Mouse (Mus musculus) neural tube, embryonic 14.5 days (tissue): ENCODE data around the gene Mllt6. TPM values are rescaled to one million over a fixed set of nuclear protein-coding genes. Genes with fewer than 3 reads are reported as not detected.
"Not testable (repeated sequence)": the region's sequence is repeated elsewhere in the genome, so short reads cannot be mapped to it uniquely, and the experiment has no call there.

Source experiments
- ATAC-seq: fragments of 200-750 bp; cut with Nextera tagmentation; 2 replicates; pipeline ENCODE4 v1.8.0; 2017; ENCODE audit warnings: low read depth, mild to moderate bottlenecking, moderate TSS enrichment, moderate library complexity
- H3K27ac ChIP-seq: fragments of 300-500 bp; sonication (generic); 2 replicates; pipeline ENCODE4 v1.5.1; 2014; ENCODE audit warnings: low read depth, mild to moderate bottlenecking, control low read depth, low read length, moderate library complexity, mixed read lengths
- H3K27me3 ChIP-seq: fragments of 300-500 bp; sonication (generic); 2 replicates; pipeline ENCODE4 v1.6.1; 2014; ENCODE audit warnings: low read length; ENCODE audit not compliant: control insufficient read depth, insufficient read depth
- H3K36me3 ChIP-seq: fragments of 300-500 bp; sonication (generic); 2 replicates; pipeline ENCODE4 v1.6.1; 2014; ENCODE audit warnings: low read length, mixed read lengths; ENCODE audit not compliant: control insufficient read depth, insufficient read depth
- H3K4me1 ChIP-seq: fragments of 300-500 bp; sonication (generic); 2 replicates; pipeline ENCODE4 v1.6.1; 2014; ENCODE audit warnings: low read length; ENCODE audit not compliant: control insufficient read depth, insufficient read depth
- H3K4me2 ChIP-seq: fragments of 300-500 bp; sonication (generic); 2 replicates; pipeline ENCODE4 v1.6.1; 2014; ENCODE audit warnings: mild to moderate bottlenecking, low read depth, low read length, control low read depth
- H3K4me3 ChIP-seq: fragments of 300-500 bp; sonication (generic); 2 replicates; pipeline ENCODE4 v1.5.1; 2014; ENCODE audit warnings: low read depth, low read length, control low read depth, mixed read lengths
- H3K9ac ChIP-seq: fragments of 300-500 bp; sonication (generic); replicated peaks from 2 replicates; pipeline ENCODE4 v1.6.1; 2014; ENCODE audit warnings: low read depth, mild to moderate bottlenecking, control low read depth, low read length, mixed read lengths
- H3K9me3 ChIP-seq: fragments of 300-500 bp; sonication (generic); 2 replicates; pipeline ENCODE4 v1.6.1; 2016; ENCODE audit warnings: low read length; ENCODE audit not compliant: control insufficient read depth
- WGBS: fragments of 180-500 bp; shearing (Covaris S2); extraction: QIAGEN DNeasy Blood & Tissue Kit; methylation state at CpG from one replicate; pipeline ENCODE4 v1.1.7; 2014; 5-methylcytosine and 5-hydroxymethylcytosine counted together
- polyA plus RNA-seq: library from polyadenylated mRNA; unstranded; fragments of >200 nt; fragmentation: Nextera tagmentation; extraction: Ambion mirVana; gene quantifications from 2 replicates; pipeline ENCODE4 v1.2.1, GENCODE M21; 2014

Gene Mllt6
- polyA plus RNA-seq, 1 experiment from 2014 or later, result 4.7 TPM

DNA sequence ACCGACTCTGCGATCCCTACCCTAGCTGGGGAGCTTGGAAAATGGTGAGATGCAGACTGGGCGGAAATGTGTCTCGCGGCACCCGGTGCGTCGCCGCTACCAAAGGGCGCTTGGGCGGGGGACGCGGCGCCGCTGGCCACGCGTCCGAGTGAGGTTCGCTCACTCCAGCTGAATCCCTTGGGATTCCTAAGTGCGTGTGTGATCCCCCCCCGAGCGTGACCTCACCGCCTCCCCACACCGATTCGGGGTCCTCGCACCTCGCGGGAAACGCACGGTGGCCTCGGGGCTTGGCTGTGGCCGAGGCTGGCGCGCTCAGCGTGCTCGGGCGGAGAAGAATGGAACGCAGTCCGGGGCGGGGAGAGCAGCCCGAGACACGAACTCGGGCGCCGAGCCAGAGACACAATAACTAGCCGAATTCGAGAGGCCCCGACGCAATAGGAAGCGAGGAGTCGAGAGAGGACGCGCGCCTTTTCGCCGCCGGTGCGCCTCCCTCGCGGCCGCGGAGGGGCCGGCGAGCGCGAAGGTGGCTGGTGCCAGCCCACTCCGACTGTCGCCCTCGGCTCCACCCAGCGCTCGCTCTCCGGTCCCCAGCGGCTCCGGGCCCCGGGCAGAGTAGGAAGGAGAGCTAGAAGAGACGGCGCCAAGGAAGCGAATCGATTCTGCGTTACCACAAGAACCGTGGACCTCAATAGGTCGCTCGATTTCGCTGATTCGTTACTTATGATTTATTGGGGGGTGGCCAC, 37.0 kb downstream of the Mllt6 start, which contains the start of gene Pcgf2:
Gene Pcgf2, minus strand, starts transcription at position 495 of the 743 bp plus-strand sequence.
- Histone ChIP-seq H3K27me3 (no peaks in the 10 kb centered on the region), H3K9ac (peak within 1 kb of the TSS; percentile 85), H3K36me3 (no peaks in the 10 kb centered on the region), H3K4me1 (peaks cover 48% of the 10 kb centered on the region), H3K27ac (peak within 1 kb of the TSS; percentile 88), H3K4me2 (peak within 1 kb of the TSS; percentile 88), H3K4me3 (peak within 1 kb of the TSS; percentile 86), H3K9me3 (no peaks in the 10 kb centered on the region)
- ATAC-seq, result peak; percentile 19
- under 1% methylated on average over 84 of the region's 85 CpGs for WGBS

DNA sequence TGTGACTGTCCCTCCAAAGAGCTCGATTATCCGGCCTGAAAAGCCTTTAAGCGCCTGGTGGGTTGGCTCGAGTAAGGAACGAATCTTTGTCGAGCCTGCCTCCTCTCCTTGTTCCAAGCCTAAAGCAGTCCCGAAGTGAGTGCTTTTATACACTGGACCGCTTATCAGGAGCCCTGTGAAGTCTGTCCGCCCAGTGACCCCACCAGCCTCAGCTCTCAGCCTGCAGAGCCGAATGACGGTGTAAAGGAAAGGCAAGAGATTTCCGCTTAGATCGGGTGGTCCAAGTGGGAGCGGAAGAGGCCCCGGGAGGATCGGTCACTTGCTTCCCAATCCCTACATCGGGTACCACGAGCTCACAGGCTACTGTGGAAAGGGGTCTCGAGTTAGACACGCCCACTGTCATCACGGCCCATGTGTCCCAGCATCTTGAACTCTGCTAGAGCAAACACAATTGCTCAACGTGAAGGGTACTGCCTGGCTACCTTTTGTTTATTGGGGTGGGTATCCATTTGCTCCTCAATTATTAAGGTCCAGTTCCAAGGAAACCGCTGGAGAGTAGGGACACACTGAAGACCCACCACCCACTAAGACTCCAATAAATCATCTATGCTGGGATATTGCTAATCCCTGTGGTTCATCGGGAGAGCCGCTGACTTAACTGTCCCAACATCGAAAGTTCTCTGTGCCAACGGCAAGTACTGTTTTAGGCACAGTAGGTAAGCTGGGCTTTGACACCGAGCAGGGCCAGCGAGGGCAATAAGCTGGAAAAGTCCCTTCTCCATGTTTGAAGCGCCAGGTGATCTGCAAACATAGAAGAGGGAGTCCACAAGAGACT, 37.7 kb downstream of the Mllt6 start:
- no peaks in the 10 kb centered on the region for H3K9me3 ChIP-seq
- H3K27ac ChIP-seq, result peak overlapping the region; percentile 88
- H3K36me3 ChIP-seq, result no peaks in the 10 kb centered on the region
- ATAC-seq, result no peak
- H3K4me1 ChIP-seq, result peaks cover 40% of the 10 kb centered on the region
- WGBS, result 14% methylated on average over 30 of the region's 30 CpGs
- peak overlapping the region; percentile 80 for H3K4me2 ChIP-seq
- peak overlapping the region; percentile 86 for H3K4me3 ChIP-seq
- H3K9ac ChIP-seq, result peak overlapping the region; percentile 85
- no peaks in the 10 kb centered on the region for H3K27me3 ChIP-seq

DNA sequence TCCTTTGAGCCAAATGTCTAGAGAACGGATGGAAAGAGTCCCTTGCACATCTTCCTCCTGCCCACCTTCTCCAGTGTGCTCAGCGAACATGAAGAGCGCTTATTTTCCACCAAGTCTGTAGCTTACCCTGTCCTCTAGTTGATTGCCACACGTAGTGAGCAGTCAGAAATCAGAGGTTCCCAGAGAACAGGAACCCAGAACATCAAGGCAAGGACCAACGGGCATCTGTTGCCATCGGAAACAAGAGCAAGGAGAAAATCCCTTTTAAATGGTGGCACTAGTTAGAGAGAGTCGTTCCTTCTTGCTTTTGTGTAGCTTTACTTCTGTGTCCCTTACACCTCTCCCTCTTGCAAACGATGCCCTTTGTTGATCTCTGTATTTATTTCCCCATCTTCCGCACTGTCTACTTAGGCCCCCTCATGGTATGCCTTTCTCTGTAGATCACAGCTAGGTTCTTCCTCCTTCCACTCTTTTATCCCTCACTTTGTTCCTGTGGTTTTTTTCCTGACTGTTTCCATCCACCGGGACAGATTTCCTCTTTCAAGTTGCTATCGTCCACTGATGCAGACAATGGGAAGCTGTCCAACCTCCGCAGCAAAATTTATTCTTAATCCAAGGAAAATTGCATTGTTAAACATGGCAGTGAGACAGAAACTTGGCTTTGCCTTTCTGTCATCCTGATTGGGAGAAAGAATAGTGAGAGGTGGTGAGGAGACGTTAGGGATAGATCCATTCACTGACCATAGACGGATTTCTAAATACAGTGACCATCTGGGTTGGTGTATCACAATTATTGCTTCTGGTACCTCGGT, 38.6 kb downstream of the Mllt6 start:
- Histone ChIP-seq H3K4me3 (peak overlapping the region; percentile 86), H3K9ac (no peak overlapping the region), H3K27ac (peak overlapping the region; percentile 84; the same call in 1 of the 2 replicates), H3K4me2 (peak overlapping the region; percentile 85), H3K36me3 (0 out of 2 replicates have a peak, but pooled peaks cover 3% of the 10 kb centered on the region), H3K9me3 (no peaks in the 10 kb centered on the region), H3K4me1 (peaks cover 32% of the 10 kb centered on the region), H3K27me3 (no peaks in the 10 kb centered on the region)
- no peak for ATAC-seq
- WGBS, result 49% methylated on average over 15 of the region's 15 CpGs

DNA sequence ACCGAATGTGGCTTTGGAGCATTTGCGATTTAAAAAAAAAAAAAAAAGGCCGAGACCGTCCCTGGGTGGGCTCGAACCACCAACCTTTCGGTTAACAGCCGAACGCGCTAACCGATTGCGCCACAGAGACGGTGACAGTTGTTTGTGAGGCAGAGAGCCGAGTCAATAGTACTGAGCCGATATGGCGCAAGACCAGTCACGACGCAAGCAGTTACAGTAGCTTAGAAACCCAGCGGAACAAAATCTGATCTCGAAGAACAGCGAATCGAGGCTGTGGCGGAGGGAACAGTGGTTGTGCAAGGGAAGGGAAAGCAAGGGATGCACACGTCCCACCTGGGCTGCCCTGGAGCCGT, 39.2 kb downstream of the Mllt6 start:
- no peak; the same call in 1 of the 2 replicates for ATAC-seq
- peak overlapping the region; percentile 84 for H3K27ac ChIP-seq
- H3K4me2 ChIP-seq, result peak overlapping the region; percentile 85
- peak overlapping the region; percentile 57 for H3K9ac ChIP-seq
- H3K4me1 ChIP-seq, result peaks cover 26% of the 10 kb centered on the region
- H3K36me3 ChIP-seq, result peaks cover 8% of the 10 kb centered on the region; the same call in 1 of the 2 replicates
- WGBS, result under 1% methylated on average over 24 of the region's 24 CpGs
- no peaks in the 10 kb centered on the region for H3K27me3 ChIP-seq
- H3K4me3 ChIP-seq, result peak overlapping the region; percentile 86
- H3K9me3 ChIP-seq, result no peaks in the 10 kb centered on the region

DNA sequence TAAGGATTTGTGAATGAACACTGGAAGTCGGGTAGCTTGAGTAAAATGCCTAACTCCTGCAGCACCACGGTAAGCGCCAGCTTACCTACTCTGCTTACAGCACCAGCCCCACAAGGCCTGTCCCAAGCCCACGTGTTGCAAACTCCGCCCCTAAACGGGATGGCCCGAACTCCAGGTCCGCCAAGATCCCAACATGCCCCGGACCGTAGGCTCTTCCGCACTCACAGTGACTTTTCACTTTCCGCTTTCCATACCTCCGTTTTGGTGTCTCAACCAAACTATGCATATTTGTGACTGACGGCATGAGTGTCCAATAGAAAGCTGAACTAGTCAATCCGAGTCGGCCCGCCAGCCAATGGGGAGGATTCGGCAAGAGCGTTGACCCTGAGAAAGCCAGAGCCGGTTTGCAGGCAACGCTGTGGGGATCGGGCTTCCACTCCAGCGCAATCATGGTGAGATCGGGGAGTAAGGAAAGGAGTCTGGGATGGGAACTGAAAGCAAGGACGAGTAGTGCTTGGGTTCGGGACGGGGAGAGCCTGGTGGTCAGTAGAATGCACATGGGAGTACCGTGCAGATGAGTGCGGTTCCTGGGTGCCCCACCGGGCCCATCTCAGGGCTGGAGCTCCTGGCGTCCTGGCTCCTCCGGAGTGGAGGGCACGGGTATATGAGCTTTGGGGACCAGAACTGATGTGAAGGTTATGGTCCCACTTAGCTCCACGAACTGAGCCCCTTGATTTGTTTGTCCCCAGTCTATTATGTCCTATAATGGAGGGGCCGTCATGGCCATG, 40.0 kb downstream of the Mllt6 start, which contains the start of gene Psmb3:
Gene Psmb3, plus strand, starts transcription at position 361 of the 788 bp plus-strand sequence.
- no peaks in the 10 kb centered on the region for H3K27me3 ChIP-seq
- peak within 1 kb of the TSS; percentile 85 for H3K4me2 ChIP-seq
- ATAC-seq, result peak; percentile 89
- WGBS, result under 1% methylated on average over 35 of the region's 35 CpGs
- H3K36me3 ChIP-seq, result peaks cover 10% of the 10 kb centered on the region; the same call in 1 of the 2 replicates
- peak within 1 kb of the TSS; percentile 86 for H3K4me3 ChIP-seq
- no peaks in the 10 kb centered on the region for H3K9me3 ChIP-seq
- peak within 1 kb of the TSS; percentile 84 for H3K27ac ChIP-seq
- peak within 1 kb of the TSS; percentile 57 for H3K9ac ChIP-seq
- H3K4me1 ChIP-seq, result peaks cover 20% of the 10 kb centered on the region

DNA sequence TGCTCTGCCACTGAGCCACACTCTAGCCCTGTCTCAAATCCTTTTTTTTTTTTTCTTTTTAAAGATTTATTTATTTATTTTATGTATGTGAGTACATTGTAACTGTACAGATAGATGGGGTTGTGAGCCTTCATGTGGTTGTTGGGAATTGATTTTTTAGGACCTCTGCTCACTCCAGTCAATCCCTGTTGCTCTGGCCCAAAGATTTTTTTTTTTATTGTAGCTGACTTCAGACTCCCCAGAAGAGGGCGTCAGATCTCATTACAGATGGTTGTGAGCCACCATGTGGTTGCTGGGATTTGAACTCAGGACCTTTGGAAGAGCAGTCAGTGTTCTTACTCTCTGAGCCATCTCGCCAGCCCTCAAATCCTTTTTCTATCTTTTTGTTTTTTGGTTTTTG, 46.9 kb downstream of the Mllt6 start:
- H3K27ac ChIP-seq, H3K9ac ChIP-seq, H3K4me1 ChIP-seq, H3K9me3 ChIP-seq, H3K27me3 ChIP-seq, ATAC-seq, H3K4me3 ChIP-seq, H3K4me2 ChIP-seq: not testable (repeated sequence)
- H3K36me3 ChIP-seq, result peaks cover 28% of the 10 kb centered on the region
- WGBS, result 85% methylated on average over 2 of the region's 2 CpGs

DNA sequence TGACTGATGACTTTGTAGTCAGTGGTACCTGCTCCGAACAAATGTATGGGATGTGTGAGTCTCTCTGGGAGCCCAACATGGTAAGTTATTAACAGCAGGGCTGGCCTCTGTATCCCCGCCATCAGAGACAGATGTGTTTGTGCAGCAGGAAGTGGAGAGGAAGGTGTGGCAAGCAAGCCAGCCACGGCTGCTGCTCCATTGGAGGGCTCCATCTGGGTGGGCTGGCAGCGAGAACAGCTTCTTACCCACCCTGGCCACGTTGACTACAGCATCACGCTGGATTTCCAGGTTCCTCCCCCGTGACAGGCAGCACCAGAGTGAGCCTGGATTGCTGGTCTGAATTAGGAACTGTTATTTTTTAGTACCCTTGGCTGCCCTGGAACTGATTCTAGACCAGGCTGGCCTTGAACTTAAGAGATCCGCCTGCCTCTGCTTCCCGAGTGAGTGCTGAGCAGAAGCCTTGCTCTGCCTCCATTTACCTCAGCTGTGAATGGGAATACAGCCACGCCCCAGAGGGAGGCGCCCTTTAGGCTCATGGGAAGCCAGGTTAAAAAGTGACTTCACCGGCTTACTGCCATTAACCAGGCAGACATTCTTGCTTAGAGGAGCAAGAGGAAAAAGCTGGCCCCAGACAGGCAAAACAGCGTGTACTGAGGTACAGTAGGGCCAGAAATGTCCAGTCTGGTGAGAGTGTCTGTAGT, 48.1 kb downstream of the Mllt6 start:
- H3K4me2 ChIP-seq, result no peak overlapping the region
- 89% methylated on average over 13 of the region's 13 CpGs for WGBS
- no peaks in the 10 kb centered on the region for H3K4me1 ChIP-seq
- H3K9ac ChIP-seq, result no peak overlapping the region
- ATAC-seq, result no peak
- H3K27ac ChIP-seq, result no peak overlapping the region
- peaks cover 26% of the 10 kb centered on the region for H3K36me3 ChIP-seq
- H3K27me3 ChIP-seq, result no peaks in the 10 kb centered on the region
- H3K4me3 ChIP-seq, result no peak overlapping the region
- no peaks in the 10 kb centered on the region for H3K9me3 ChIP-seq

DNA sequence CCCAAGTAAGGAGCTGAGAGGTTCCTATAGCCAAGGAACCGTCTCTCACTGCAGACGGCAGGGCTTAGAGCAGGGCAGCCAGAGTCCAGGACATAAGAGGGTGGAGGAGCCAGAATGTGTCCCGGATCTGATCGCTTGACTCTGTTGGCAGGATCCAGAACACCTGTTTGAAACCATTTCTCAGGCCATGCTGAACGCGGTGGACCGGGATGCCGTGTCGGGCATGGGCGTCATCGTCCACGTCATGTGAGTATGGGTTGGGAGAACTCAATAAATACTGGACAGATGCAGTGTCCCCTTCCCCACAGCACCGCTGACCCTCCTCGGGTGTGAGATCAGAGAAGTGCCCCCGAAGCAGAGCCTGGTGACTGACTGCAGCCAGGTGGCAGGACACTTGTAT, 49.1 kb downstream of the Mllt6 start:
- ATAC-seq, result no peak
- no peaks in the 10 kb centered on the region for H3K27me3 ChIP-seq
- H3K4me3 ChIP-seq, result no peak overlapping the region
- no peaks in the 10 kb centered on the region for H3K4me1 ChIP-seq
- no peak overlapping the region for H3K27ac ChIP-seq
- no peak overlapping the region for H3K4me2 ChIP-seq
- H3K9me3 ChIP-seq, result no peaks in the 10 kb centered on the region
- H3K36me3 ChIP-seq, result peaks cover 21% of the 10 kb centered on the region
- WGBS, result 94% methylated on average over 15 of the region's 15 CpGs
- no peak overlapping the region for H3K9ac ChIP-seq
